Mouse (Mus musculus) kidney, adult 2 months (tissue): Measurements from ENCODE around the gene Gm20594. TPM values are rescaled to one million over a fixed set of nuclear protein-coding genes. Genes with fewer than 3 reads are reported as not detected.

Experiments
- DNase-seq: peaks from one replicate; pipeline ENCODE4 v3.0.0; 2021
- H3K27ac ChIP-seq: fragments of 200-500 bp; 2 replicates; pipeline ENCODE4 v1.5.1; 2012; ENCODE audit warnings: low read depth, low read length, control low read depth, inconsistent platforms; ENCODE audit not compliant: insufficient read depth
- H3K27me3 ChIP-seq: fragments of 200-500 bp; replicated peaks from 2 replicates; pipeline ENCODE4 v1.6.1; 2012; ENCODE audit warnings: mild to moderate bottlenecking, moderate library complexity, low read length, inconsistent platforms; ENCODE audit not compliant: control insufficient read depth, insufficient read depth
- H3K36me3 ChIP-seq: fragments of 200-500 bp; 2 replicates; pipeline ENCODE4 v1.6.1; 2012; ENCODE audit warnings: mild to moderate bottlenecking, moderate library complexity, low read length, inconsistent platforms; ENCODE audit not compliant: control insufficient read depth, insufficient read depth
- H3K4me1 ChIP-seq: fragments of 200-500 bp; 2 replicates; pipeline ENCODE4 v1.6.1; 2011; ENCODE audit warnings: low read length; ENCODE audit not compliant: control insufficient read depth, insufficient read depth
- H3K4me3 ChIP-seq: fragments of 200-500 bp; 2 replicates; pipeline ENCODE4 v1.5.1; 2011; ENCODE audit warnings: mild to moderate bottlenecking, low read depth, low read length, control low read depth; ENCODE audit not compliant: insufficient read depth
- CTCF ChIP-seq: fragments of 200-500 bp; conservative IDR thresholded peaks from 2 replicates; pipeline ENCODE4 v1.5.1; 2011; ENCODE audit warnings: low read depth, mild to moderate bottlenecking, control low read depth, low read length, moderate library complexity, mixed read lengths; ENCODE audit not compliant: insufficient read depth, insufficient read length
- POLR2A ChIP-seq: fragments of 200-500 bp; IDR thresholded peaks from one replicate; pipeline ENCODE4 v1.6.1; 2011; ENCODE audit warnings: low read depth, low read length, control low read depth
- WGBS: fragments of 180-500 bp; shearing (Covaris S2); methylation state at CpG from one replicate; pipeline ENCODE4 v1.1.7; 2018; 5-methylcytosine and 5-hydroxymethylcytosine counted together
- polyA plus RNA-seq: library from polyadenylated mRNA; depleted of rRNA; stranded (reverse); fragments of >200 nt; gene quantifications from 2 replicates; pipeline ENCODE4 v1.2.3, GENCODE M21; 2012; rRNA removed

Gene Gm20594
- polyA plus RNA-seq = not detected in 2 replicates

DNA sequence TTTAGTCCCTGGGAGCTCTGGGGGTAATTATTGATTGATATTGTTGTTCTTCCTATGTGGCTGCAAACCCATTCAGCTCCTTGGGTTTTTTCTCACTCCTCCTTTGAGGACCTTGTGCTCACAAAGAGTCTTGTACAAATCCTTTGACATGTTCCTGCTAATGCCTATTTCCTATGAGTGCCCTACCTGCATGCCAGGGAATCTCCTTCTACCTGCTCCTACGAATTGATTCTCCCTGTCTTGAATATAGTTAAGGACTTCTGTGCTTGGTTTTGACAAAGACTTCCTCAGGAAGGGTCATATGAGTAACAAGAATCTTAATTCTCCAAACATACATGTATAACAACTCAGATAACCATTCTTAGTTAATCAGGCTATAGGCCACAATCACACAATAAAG is at the start of gene Gm20594:
Gene Gm20594, plus strand, starts transcription at position 301 of the 400 bp plus-strand sequence.
- H3K4me1 ChIP-seq = no peaks in the 10 kb centered on the region
- no peak within 1 kb of the TSS for H3K27ac ChIP-seq
- no peak for DNase-seq
- no peaks in the 10 kb centered on the region for H3K36me3 ChIP-seq
- no peaks in the 10 kb centered on the region for H3K27me3 ChIP-seq
- WGBS = 46% methylated on average over 1 of the region's 1 CpGs
- TF ChIP-seq POLR2A = no peak
- TF ChIP-seq CTCF = no peak
- H3K4me3 ChIP-seq = no peak within 1 kb of the TSS

DNA sequence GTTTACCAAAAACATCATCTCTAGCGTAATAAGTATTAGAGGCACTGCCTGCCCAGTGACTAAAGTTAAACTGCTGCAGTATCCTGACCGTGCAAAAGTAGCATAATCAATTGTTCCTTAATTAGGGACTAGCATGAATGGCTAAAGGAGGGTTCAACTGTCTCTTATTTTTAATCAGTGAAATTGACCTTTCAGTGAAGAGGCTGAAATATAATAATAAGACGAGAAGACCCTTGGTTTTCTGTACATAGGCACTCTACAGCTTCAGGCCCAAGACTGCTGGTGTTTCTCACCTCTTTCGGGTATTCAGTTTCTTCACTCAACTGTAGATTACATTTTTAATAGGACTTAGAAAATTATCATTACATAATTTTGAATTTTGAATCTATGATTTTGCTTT is 398 bp downstream of the Gm20594 start:
- WGBS = 83% methylated on average over 4 of the region's 4 CpGs
- Histone ChIP-seq H3K27ac (no peak overlapping the region), H3K27me3 (no peaks in the 10 kb centered on the region), H3K4me1 (no peaks in the 10 kb centered on the region), H3K36me3 (no peaks in the 10 kb centered on the region), H3K4me3 (no peak overlapping the region)
- TF ChIP-seq CTCF (no peak), POLR2A (no peak)
- DNase-seq = no peak

DNA sequence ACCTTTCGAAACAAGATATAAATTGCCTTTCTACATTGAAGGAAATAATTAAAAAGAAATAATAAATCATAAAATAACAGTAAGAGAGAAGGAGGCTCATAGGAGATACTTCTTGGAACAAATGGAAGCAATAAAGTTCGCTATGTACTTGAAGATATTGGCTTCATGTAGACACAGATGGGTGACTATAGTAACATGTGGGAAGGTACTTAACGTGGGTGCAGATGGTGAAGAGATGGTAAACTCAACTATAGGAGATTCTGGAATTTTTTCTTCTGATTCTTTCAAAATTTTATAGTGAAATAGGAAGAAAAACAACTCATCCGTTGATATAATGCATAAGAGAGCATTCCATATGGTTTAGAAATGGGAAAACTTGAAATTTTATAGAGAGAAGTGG is 16.1 kb downstream of the Gm20594 start:
- Histone ChIP-seq H3K4me3 (no peak overlapping the region), H3K27ac (no peak overlapping the region), H3K4me1 (no peaks in the 10 kb centered on the region), H3K36me3 (no peaks in the 10 kb centered on the region), H3K27me3 (no peaks in the 10 kb centered on the region)
- no peak for DNase-seq
- TF ChIP-seq POLR2A (no peak), CTCF (no peak)
- WGBS = 77% methylated on average over 4 of the region's 4 CpGs

DNA sequence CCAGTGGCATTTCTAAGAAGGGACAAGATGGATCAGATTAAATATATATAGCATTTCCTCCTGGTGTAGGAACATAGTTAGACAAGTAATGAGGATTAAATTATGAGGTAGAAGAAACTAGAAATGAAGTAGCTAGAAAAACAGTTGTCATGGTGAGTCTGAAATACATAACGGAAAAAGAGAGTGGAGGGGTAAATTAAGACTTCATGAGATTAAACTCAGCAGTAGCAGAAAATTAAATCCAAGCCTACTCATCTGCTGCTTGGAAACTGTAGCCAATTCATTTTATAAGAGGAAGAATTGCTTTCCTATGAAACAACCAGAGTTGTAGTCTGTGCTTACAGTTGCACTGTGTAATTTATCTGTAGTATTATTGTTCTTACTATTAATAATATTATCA is 29.1 kb downstream of the Gm20594 start:
- Histone ChIP-seq H3K36me3 (no peaks in the 10 kb centered on the region), H3K4me3 (no peak overlapping the region), H3K27me3 (no peaks in the 10 kb centered on the region), H3K4me1 (no peaks in the 10 kb centered on the region), H3K27ac (no peak overlapping the region)
- DNase-seq = no peak
- TF ChIP-seq CTCF (no peak), POLR2A (no peak)
- WGBS = 77% methylated on average over 1 of the region's 1 CpGs

Other genes with a start within 250 kb of the Gm20594 start
- not detected in 2 replicates for gene Lrrtm4, start 201.0 kb downstream of the Gm20594 start, polyA plus RNA-seq